Mouse (Mus musculus) myocyte (in vitro differentiated cells): ENCODE data around the gene Vstm5. TPM values are rescaled to one million over a fixed set of nuclear protein-coding genes. Genes with fewer than 3 reads are reported as not detected.

Source experiments
- H3K27me3 ChIP-seq: one replicate; pipeline ENCODE4 v1.6.1; 2011; ENCODE audit not compliant: control insufficient read depth, insufficient read depth, insufficient read length
- H3K36me3 ChIP-seq: one replicate; pipeline ENCODE4 v1.6.1; 2011; ENCODE audit not compliant: control insufficient read depth, insufficient read depth
- H3K4me2 ChIP-seq: one replicate; pipeline ENCODE4 v1.6.1; 2011; ENCODE audit warnings: low read depth, control low read depth
- H3K4me3 ChIP-seq: one replicate; pipeline ENCODE4 v1.5.1; 2011; ENCODE audit warnings: mild to moderate bottlenecking, control low read depth, moderate library complexity
- H3K79me2 ChIP-seq: one replicate; pipeline ENCODE4 v1.6.1; 2011; ENCODE audit not compliant: control insufficient read depth, insufficient read depth
- H3ac ChIP-seq: one replicate; pipeline ENCODE4 v1.6.1; 2011; ENCODE audit not compliant: control insufficient read depth, insufficient read length
- CEBPB ChIP-seq: IDR thresholded peaks from 2 replicates; pipeline ENCODE4 v1.6.1; 2011; ENCODE audit warnings: mild to moderate bottlenecking, moderate library complexity; ENCODE audit not compliant: poor library complexity, insufficient read depth, severe bottlenecking
- E2F4 ChIP-seq: IDR thresholded peaks from one replicate; pipeline ENCODE4 v1.6.1; 2011; ENCODE audit warnings: mild to moderate bottlenecking, control low read depth, moderate library complexity; ENCODE audit not compliant: insufficient read depth
- MAX ChIP-seq: IDR thresholded peaks from one replicate; pipeline ENCODE4 v1.6.1; 2011; ENCODE audit warnings: low read depth, mild to moderate bottlenecking, control low read depth
- MYOD1 ChIP-seq, 3 experiments: IDR thresholded peaks; one replicate each; pipeline ENCODE4 v1.6.1; 2011; ENCODE audit warnings: control low read depth in 2 of 3, low read depth in 2 of 3, mild to moderate bottlenecking in 2 of 3, moderate library complexity in 1 of 3; ENCODE audit not compliant: insufficient read length in 2 of 3, control insufficient read depth in 1 of 3
- MYOG ChIP-seq, 3 experiments: IDR thresholded peaks; one replicate each; pipeline ENCODE4 v1.6.1; 2011; ENCODE audit warnings: control low read depth in 2 of 3, low read depth in 2 of 3, mild to moderate bottlenecking in 2 of 3; ENCODE audit not compliant: insufficient read length in 2 of 3, control insufficient read depth in 1 of 3, insufficient read depth in 1 of 3
- POLR2A ChIP-seq: IDR thresholded peaks from one replicate; pipeline ENCODE4 v1.6.1; 2011; ENCODE audit warnings: low read depth, mild to moderate bottlenecking, control low read depth, moderate library complexity; ENCODE audit not compliant: insufficient read length
- POLR2AphosphoS2 ChIP-seq: IDR thresholded peaks from one replicate; pipeline ENCODE4 v1.6.1; 2011; ENCODE audit warnings: low read depth, control low read depth; ENCODE audit not compliant: insufficient read length
- REST ChIP-seq: IDR thresholded peaks from one replicate; pipeline ENCODE4 v1.6.1; 2011; ENCODE audit warnings: mild to moderate bottlenecking, control low read depth, moderate library complexity; ENCODE audit not compliant: insufficient read depth, insufficient read length
- SRF ChIP-seq: IDR thresholded peaks from one replicate; pipeline ENCODE4 v1.6.1; 2011; ENCODE audit warnings: low read depth; ENCODE audit not compliant: control insufficient read depth, insufficient read length
- TCF12 ChIP-seq: IDR thresholded peaks from one replicate; pipeline ENCODE4 v1.6.1; 2011; ENCODE audit warnings: mild to moderate bottlenecking, control low read depth; ENCODE audit not compliant: poor library complexity, insufficient read depth, severe bottlenecking
- TCF3 ChIP-seq: IDR thresholded peaks from one replicate; pipeline ENCODE4 v1.6.1; 2011; ENCODE audit warnings: low read depth, control low read depth; ENCODE audit not compliant: insufficient read length
- USF1 ChIP-seq: IDR thresholded peaks from one replicate; pipeline ENCODE4 v1.6.1; 2011; ENCODE audit warnings: low read depth, mild to moderate bottlenecking, control low read depth, moderate library complexity
- polyA plus RNA-seq: library from polyadenylated mRNA; unstranded; fragments of >200 nt; fragmentation: generic; extraction: Trizol; gene quantifications from one replicate; pipeline ENCODE4 v1.2.1, GENCODE M21; 2012; ENCODE audit warnings: missing spikeins

Gene Vstm5
- polyA plus RNA-seq, 1 experiment, result not detected

- H3ac ChIP-seq, result no peak overlapping the region
- peaks cover 12% of the 10 kb centered on the region for H3K27me3 ChIP-seq
- no peaks in the 10 kb centered on the region for H3K79me2 ChIP-seq
- TF ChIP-seq USF1 (no peak), MAX (no peak), POLR2AphosphoS2 (no peak), TCF3 (no peak), MYOG (IDR thresholded peaks at IDR 0.05; ENCODE audit: control insufficient read depth in 1 of 3, insufficient read depth in 1 of 3, insufficient read length in 2 of 3, low read depth in 2 of 3) (no peak), SRF (no peak), MYOD1 (IDR thresholded peaks at IDR 0.05; ENCODE audit: control insufficient read depth in 1 of 3, insufficient read length in 2 of 3, low read depth in 2 of 3) (no peak), REST (no peak), CEBPB (no peak)
- H3K36me3 ChIP-seq, result no peaks in the 10 kb centered on the region
- no peak overlapping the region for H3K4me2 ChIP-seq
- H3K4me3 ChIP-seq, result no peak overlapping the region
Observed at GRCm38 (mm10) chr9:15242130-15242529, 3.3 kb downstream of the Vstm5 start.

- Histone ChIP-seq H3K4me3 (no peak overlapping the region), H3K4me2 (no peak overlapping the region), H3ac (no peak overlapping the region), H3K27me3 (peaks cover 12% of the 10 kb centered on the region), H3K79me2 (no peaks in the 10 kb centered on the region), H3K36me3 (no peaks in the 10 kb centered on the region)
- TF ChIP-seq REST (no peak), MAX (no peak)
Observed at GRCm38 (mm10) chr9:15245319-15246075, 6.7 kb downstream of the Vstm5 start.

GRCm38 (mm10) chr9:15250376-15250775 is 11.5 kb downstream of the Vstm5 start:
- H3K36me3 ChIP-seq, result no peaks in the 10 kb centered on the region
- H3K79me2 ChIP-seq, result no peaks in the 10 kb centered on the region
- H3ac ChIP-seq, result no peak overlapping the region
- no peak for TF ChIP-seq MYOD1 (IDR thresholded peaks at IDR 0.05; ENCODE audit: control insufficient read depth in 1 of 3, insufficient read length in 2 of 3, low read depth in 2 of 3)
- no peak for TF ChIP-seq TCF3
- no peak for TF ChIP-seq MAX
- TF ChIP-seq POLR2A, result no peak
- no peak for TF ChIP-seq USF1
- no peak for TF ChIP-seq CEBPB
- no peak for TF ChIP-seq TCF12
- TF ChIP-seq E2F4, result no peak
- TF ChIP-seq SRF, result no peak
- TF ChIP-seq REST, result no peak
- H3K4me2 ChIP-seq, result no peak overlapping the region
- peaks cover 18% of the 10 kb centered on the region for H3K27me3 ChIP-seq
- H3K4me3 ChIP-seq, result no peak overlapping the region

- peaks cover 15% of the 10 kb centered on the region for H3K27me3 ChIP-seq
- no peak overlapping the region for H3K4me2 ChIP-seq
- TF ChIP-seq CEBPB, result no peak
- TF ChIP-seq MYOD1 (IDR thresholded peaks at IDR 0.05; ENCODE audit: control insufficient read depth in 1 of 3, insufficient read length in 2 of 3, low read depth in 2 of 3), result no peak
- TF ChIP-seq MYOG (IDR thresholded peaks at IDR 0.05; ENCODE audit: control insufficient read depth in 1 of 3, insufficient read depth in 1 of 3, insufficient read length in 2 of 3, low read depth in 2 of 3), result no peak
- no peak for TF ChIP-seq POLR2AphosphoS2
- no peak for TF ChIP-seq USF1
- no peak for TF ChIP-seq SRF
- no peak for TF ChIP-seq E2F4
- no peak for TF ChIP-seq REST
- TF ChIP-seq POLR2A, result no peak
- no peak for TF ChIP-seq TCF3
- no peak for TF ChIP-seq MAX
- TF ChIP-seq TCF12, result no peak
- no peaks in the 10 kb centered on the region for H3K79me2 ChIP-seq
- no peaks in the 10 kb centered on the region for H3K36me3 ChIP-seq
- H3K4me3 ChIP-seq, result no peak overlapping the region
- no peak overlapping the region for H3ac ChIP-seq
Observed at GRCm38 (mm10) chr9:15252196-15252595, 13.4 kb downstream of the Vstm5 start.

GRCm38 (mm10) chr9:15254501-15254900 is 15.7 kb downstream of the Vstm5 start:
- H3K4me3 ChIP-seq, result no peak overlapping the region
- no peak overlapping the region for H3ac ChIP-seq
- H3K4me2 ChIP-seq, result no peak overlapping the region
- H3K36me3 ChIP-seq, result no peaks in the 10 kb centered on the region
- H3K27me3 ChIP-seq, result peaks cover 15% of the 10 kb centered on the region
- TF ChIP-seq SRF, result no peak
- no peak for TF ChIP-seq MYOD1 (IDR thresholded peaks at IDR 0.05; ENCODE audit: control insufficient read depth in 1 of 3, insufficient read length in 2 of 3, low read depth in 2 of 3)
- TF ChIP-seq POLR2A, result no peak
- no peak for TF ChIP-seq REST
- no peak for TF ChIP-seq USF1
- no peaks in the 10 kb centered on the region for H3K79me2 ChIP-seq
